Mouse (Mus musculus) hindbrain, embryonic 11.5 days (tissue): ENCODE results near the gene Rhoh. TPM values are rescaled to one million over a fixed set of nuclear protein-coding genes. Genes with fewer than 3 reads are reported as not detected.

ENCODE experiments used
- ATAC-seq: fragments of 200-750 bp; cut with Nextera tagmentation; 2 replicates; pipeline ENCODE4 v1.8.0; 2017; ENCODE audit warnings: mild to moderate bottlenecking, moderate TSS enrichment, moderate library complexity; ENCODE audit not compliant: low FRiP score
- DNase-seq: peaks from one replicate; pipeline ENCODE4 v3.0.0-alpha.2; 2015; ENCODE audit warnings: low spot score
- H3K27ac ChIP-seq: fragments of 300-500 bp; sonication (generic); 2 replicates; pipeline ENCODE4 v1.5.1; 2014; ENCODE audit warnings: mild to moderate bottlenecking, low read depth, low read length
- H3K27me3 ChIP-seq: fragments of 300-500 bp; sonication (generic); 2 replicates; pipeline ENCODE4 v1.6.1; 2014; ENCODE audit warnings: mild to moderate bottlenecking, low read length, moderate library complexity, mixed read lengths; ENCODE audit not compliant: control insufficient read depth, insufficient read depth
- H3K36me3 ChIP-seq: fragments of 300-500 bp; sonication (generic); 2 replicates; pipeline ENCODE4 v1.6.1; 2014; ENCODE audit warnings: mild to moderate bottlenecking, low read length, moderate library complexity, mixed read lengths; ENCODE audit not compliant: control insufficient read depth, insufficient read depth
- H3K4me1 ChIP-seq: fragments of 300-500 bp; sonication (generic); replicated peaks from 2 replicates; pipeline ENCODE4 v1.6.1; 2014; ENCODE audit warnings: low read length, mixed read lengths; ENCODE audit not compliant: control insufficient read depth, insufficient read depth
- H3K4me2 ChIP-seq: fragments of 300-500 bp; sonication (generic); replicated peaks from 2 replicates; pipeline ENCODE4 v1.6.1; 2014; ENCODE audit warnings: mild to moderate bottlenecking, low read depth, low read length
- H3K4me3 ChIP-seq: fragments of 300-500 bp; sonication (generic); 2 replicates; pipeline ENCODE4 v1.5.1; 2014; ENCODE audit warnings: low read depth, low read length
- H3K9ac ChIP-seq: fragments of 300-500 bp; sonication (generic); 2 replicates; pipeline ENCODE4 v1.6.1; 2014; ENCODE audit warnings: low read depth, low read length
- H3K9me3 ChIP-seq: fragments of 300-500 bp; sonication (generic); 2 replicates; pipeline ENCODE4 v1.6.1; 2016; ENCODE audit warnings: low read length; ENCODE audit not compliant: control insufficient read depth
- WGBS: fragments of 180-500 bp; shearing (Covaris S2); extraction: QIAGEN DNeasy Blood & Tissue Kit; methylation state at CpG from one replicate; pipeline ENCODE4 v1.1.7; 2014; 5-methylcytosine and 5-hydroxymethylcytosine counted together
- polyA plus RNA-seq: library from polyadenylated mRNA; unstranded; fragments of >200 nt; fragmentation: Nextera tagmentation; extraction: Ambion mirVana; gene quantifications from 2 replicates; pipeline ENCODE4 v1.2.1, GENCODE M21; 2014

The Rhoh gene
- polyA plus RNA-seq, 1 experiment from 2014 or later: 0.09 TPM

DNA sequence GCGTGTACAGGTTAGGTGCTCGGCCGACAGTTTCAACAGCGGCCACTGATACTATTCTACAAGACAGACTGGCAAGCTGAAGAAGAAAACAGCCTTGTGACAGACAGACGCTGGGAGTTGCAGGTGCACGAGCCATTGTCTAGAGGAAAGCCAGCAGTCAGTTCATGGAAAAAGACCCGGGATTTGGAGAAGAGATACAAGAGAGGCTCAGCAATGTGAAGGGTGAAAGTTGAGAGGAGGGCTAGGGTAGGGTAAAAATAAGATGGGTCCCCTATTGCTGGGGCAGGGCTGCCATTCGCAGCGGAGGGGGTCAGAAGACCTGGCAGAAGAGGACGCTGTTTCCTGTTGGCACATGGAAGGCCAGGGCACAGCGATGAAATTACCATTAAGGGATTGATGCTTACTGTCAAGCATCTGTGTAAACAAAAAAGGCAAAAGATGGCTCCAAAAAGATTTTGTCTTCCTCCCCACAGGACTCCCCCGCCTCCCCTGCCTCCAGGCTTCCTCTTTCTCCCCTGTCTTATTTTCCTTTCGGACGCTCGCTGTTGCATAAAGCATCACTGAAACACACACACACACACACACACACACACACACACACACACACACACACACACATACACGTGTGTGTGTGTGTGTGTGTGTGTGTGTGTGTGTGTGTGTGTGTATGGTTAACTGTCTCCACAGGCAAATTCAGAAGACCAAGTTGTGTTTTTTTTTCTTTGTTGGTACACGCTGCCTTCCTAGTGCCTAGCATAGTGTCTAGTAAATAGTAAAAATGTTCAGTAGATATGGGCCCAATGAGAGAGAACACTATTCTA is 4.2 kb upstream of the Rhoh start:
- Histone ChIP-seq H3K9me3 (no peaks in the 10 kb centered on the region), H3K27ac (no peak overlapping the region), H3K4me3 (no peak overlapping the region), H3K4me1 (no peaks in the 10 kb centered on the region), H3K4me2 (no peak overlapping the region), H3K27me3 (no peaks in the 10 kb centered on the region), H3K9ac (no peak overlapping the region), H3K36me3 (no peaks in the 10 kb centered on the region)
- DNase-seq (no peak), ATAC-seq (no peak)
- WGBS: 83% methylated on average over 14 of the region's 17 CpGs

- H3K9ac ChIP-seq: no peak overlapping the region
- 73% methylated on average over 12 of the region's 12 CpGs for WGBS
- ATAC-seq (no peak), DNase-seq (no peak)
- H3K4me2 ChIP-seq: no peak overlapping the region
- H3K27me3 ChIP-seq: no peaks in the 10 kb centered on the region
- no peaks in the 10 kb centered on the region for H3K36me3 ChIP-seq
- no peak overlapping the region for H3K27ac ChIP-seq
- no peak overlapping the region for H3K4me3 ChIP-seq
- no peaks in the 10 kb centered on the region for H3K4me1 ChIP-seq
- no peaks in the 10 kb centered on the region for H3K9me3 ChIP-seq
Observed at GRCm38 (mm10) chr5:65857935-65858334, 3.1 kb upstream of the Rhoh start.

- H3K27ac ChIP-seq: no peak overlapping the region
Observed at GRCm38 (mm10) chr5:65858355-65858754, 2.7 kb upstream of the Rhoh start.

GRCm38 (mm10) chr5:65858898-65859297 is 2.1 kb upstream of the Rhoh start:
- ATAC-seq: no peak
- Histone ChIP-seq H3K9ac (no peak overlapping the region), H3K4me2 (no peak overlapping the region), H3K27ac (no peak overlapping the region), H3K4me3 (no peak overlapping the region), H3K4me1 (no peaks in the 10 kb centered on the region), H3K27me3 (no peaks in the 10 kb centered on the region), H3K9me3 (no peaks in the 10 kb centered on the region), H3K36me3 (no peaks in the 10 kb centered on the region)
- 68% methylated on average over 12 of the region's 12 CpGs for WGBS
- no peak for DNase-seq

More at GRCm38 (mm10) chr5:65858355-65858754, 2.7 kb upstream of the Rhoh start:
- Histone ChIP-seq H3K4me3 (no peak overlapping the region), H3K4me2 (no peak overlapping the region), H3K9me3 (no peaks in the 10 kb centered on the region), H3K36me3 (no peaks in the 10 kb centered on the region), H3K9ac (no peak overlapping the region), H3K27me3 (no peaks in the 10 kb centered on the region), H3K4me1 (no peaks in the 10 kb centered on the region)
- WGBS: 83% methylated on average over 4 of the region's 6 CpGs
- DNase-seq (no peak), ATAC-seq (no peak)

DNA sequence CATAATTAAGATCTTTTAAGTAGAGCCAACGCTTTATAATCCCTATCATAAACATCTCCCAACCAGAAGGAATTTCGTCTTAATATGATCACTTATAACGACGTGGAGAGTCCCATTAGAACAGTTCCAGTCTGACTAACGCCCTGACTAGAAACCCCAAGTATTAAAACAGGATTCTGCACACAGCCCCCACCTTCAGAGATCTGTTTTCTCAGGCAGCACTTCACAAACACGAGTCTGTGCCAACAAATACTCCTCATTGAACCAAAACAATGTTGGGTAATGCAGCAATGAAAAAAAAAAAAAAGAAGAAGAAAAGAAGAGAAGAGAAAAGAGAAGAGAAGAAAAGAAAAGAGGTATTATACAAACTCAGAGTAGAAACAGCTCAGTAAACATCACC is 1.6 kb upstream of the Rhoh start:
- DNase-seq: no peak
- Histone ChIP-seq H3K4me1 (no peaks in the 10 kb centered on the region), H3K36me3 (no peaks in the 10 kb centered on the region), H3K9ac (no peak overlapping the region), H3K4me2 (no peak overlapping the region), H3K27me3 (no peaks in the 10 kb centered on the region), H3K4me3 (no peak overlapping the region), H3K27ac (no peak overlapping the region), H3K9me3 (no peaks in the 10 kb centered on the region)
- 73% methylated on average over 6 of the region's 6 CpGs for WGBS
- no peak for ATAC-seq

DNA sequence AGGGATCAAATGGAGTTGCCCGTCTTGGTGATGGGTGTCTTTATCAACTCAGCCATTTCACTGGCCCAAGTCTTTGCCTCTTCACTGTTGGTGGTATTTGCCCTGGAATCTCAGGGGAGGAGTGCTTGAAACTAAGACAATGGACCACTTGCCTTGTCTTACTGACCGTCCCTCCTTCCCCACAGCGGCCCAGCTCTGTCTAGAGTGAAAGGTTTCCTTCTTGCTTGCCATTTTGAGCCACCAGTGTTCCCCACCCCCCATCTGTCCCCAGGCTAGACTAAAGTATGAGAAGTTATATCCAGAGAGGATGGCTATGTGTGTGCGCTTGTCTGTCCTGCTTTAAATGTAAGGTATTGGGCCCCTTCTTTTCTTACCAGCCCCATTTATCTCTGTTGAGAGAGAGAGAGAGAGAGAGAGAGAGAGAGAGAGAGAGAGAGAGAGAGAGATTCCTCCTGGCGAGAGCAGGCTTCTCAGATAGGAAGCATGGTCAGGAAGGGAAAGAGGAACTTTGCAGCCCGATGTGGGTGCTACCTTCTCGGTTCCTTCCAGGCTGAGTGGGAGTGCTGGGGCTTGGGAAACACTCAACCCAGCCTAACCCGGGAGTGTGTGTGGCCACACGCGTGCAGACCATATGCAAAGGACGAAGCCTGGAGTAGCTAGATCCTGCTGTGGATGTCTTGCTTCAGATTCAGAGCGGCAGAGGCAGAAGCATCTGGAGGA is 572 bp upstream of the Rhoh start:
- H3K4me2 ChIP-seq: no peak overlapping the region
- no peaks in the 10 kb centered on the region for H3K9me3 ChIP-seq
- no peak overlapping the region for H3K4me3 ChIP-seq
- no peaks in the 10 kb centered on the region for H3K27me3 ChIP-seq
- H3K36me3 ChIP-seq: no peaks in the 10 kb centered on the region
- 64% methylated on average over 12 of the region's 12 CpGs for WGBS
- DNase-seq (no peak), ATAC-seq (no peak)
- no peak overlapping the region for H3K27ac ChIP-seq
- no peaks in the 10 kb centered on the region for H3K4me1 ChIP-seq
- H3K9ac ChIP-seq: no peak overlapping the region

DNA sequence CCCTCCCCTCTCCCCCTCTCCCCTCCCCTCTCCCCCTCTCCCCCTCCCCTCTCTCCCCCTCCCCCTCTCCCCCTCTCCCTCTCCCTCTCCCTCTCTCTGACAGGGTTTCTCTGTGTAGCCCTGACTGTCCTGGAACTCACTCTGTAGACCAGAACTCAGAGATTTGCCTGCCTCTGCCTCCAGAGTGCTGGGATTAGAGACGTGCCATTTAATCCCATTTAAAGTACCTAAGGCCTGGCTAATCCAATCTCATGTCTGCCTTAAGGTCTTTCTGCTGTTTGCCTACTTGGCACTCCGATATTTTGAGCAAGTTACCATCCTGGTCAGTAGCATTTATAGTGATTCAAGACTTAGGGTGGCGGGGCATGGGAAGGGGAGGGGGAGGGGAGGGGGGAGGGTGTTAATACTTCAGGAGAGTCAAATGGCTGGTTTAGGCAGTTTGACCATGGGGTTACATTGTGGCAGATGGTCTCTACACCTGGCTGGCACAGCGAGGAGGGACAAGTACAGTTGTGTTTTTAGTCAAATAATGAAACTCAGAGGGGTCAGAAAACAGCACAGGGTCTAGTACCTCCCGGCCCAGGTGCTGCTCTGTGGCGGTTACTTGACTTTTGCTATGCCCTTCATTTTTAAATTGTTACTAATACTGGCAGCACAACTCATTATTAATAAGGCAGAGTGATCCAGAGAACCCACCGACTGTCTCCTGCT is 1.4 kb downstream of the Rhoh start:
- 92% methylated on average over 7 of the region's 7 CpGs for WGBS

GRCm38 (mm10) chr5:65863349-65863749 is 2.3 kb downstream of the Rhoh start:
- H3K27ac ChIP-seq: no peak overlapping the region
- H3K4me1 ChIP-seq: no peaks in the 10 kb centered on the region
- no peaks in the 10 kb centered on the region for H3K27me3 ChIP-seq
- H3K9me3 ChIP-seq: no peaks in the 10 kb centered on the region
- WGBS: 83% methylated on average over 12 of the region's 12 CpGs
- H3K9ac ChIP-seq: no peak overlapping the region
- no peak overlapping the region for H3K4me3 ChIP-seq
- ATAC-seq (no peak), DNase-seq (no peak)
- no peaks in the 10 kb centered on the region for H3K36me3 ChIP-seq
- no peak overlapping the region for H3K4me2 ChIP-seq

More for the DNA sequence above, 1.4 kb downstream of the Rhoh start:
- DNase-seq (no peak), ATAC-seq (no peak)
- H3K9me3 ChIP-seq: no peaks in the 10 kb centered on the region
- no peak overlapping the region for H3K4me3 ChIP-seq
- H3K4me2 ChIP-seq: no peak overlapping the region
- no peaks in the 10 kb centered on the region for H3K27me3 ChIP-seq
- no peaks in the 10 kb centered on the region for H3K4me1 ChIP-seq
- H3K9ac ChIP-seq: no peak overlapping the region
- H3K36me3 ChIP-seq: no peaks in the 10 kb centered on the region
- no peak overlapping the region for H3K27ac ChIP-seq
